Mouse (Mus musculus): ENCODE measurements around the gene Slc25a33. TPM values are rescaled to one million over a fixed set of nuclear protein-coding genes. Genes with fewer than 3 reads are reported as not detected.
"Not testable (repeated sequence)": the region's sequence is repeated elsewhere in the genome, so short reads cannot be mapped to it uniquely, and the experiment has no call there.

Slc25a33 gene
- polyA plus RNA-seq, 1 experiment from 2014 or later, result 53.2 TPM

GRCm38 (mm10) chr4:149773408-149774093, 526 bp downstream of the Slc25a33 start:
- WGBS (ENCODE audit: insufficient replicate concordance), result under 1% methylated on average over 51 of the region's 65 CpGs
- TF ChIP-seq EP300 (IDR thresholded peaks at IDR 0.05; ENCODE audit: low read depth), result no peak
- TF ChIP-seq CTCF (IDR thresholded peaks at IDR 0.05; ENCODE audit: low read depth), result no peak
- H3K4me2 ChIP-seq (ENCODE audit: low read depth, low read length), result peak overlapping the region; percentile 97
- H3K9ac ChIP-seq (replicated peaks), result peak overlapping the region; percentile 96
- H3K27me3 ChIP-seq (ENCODE audit: insufficient read depth, low read length), result no peaks in the 10 kb centered on the region
- H3K27ac ChIP-seq (ENCODE audit: low read depth), result peak overlapping the region; percentile 94
- no peaks in the 10 kb centered on the region for H3K9me3 ChIP-seq (ENCODE audit: low read length)
- no peaks in the 10 kb centered on the region for H3K36me3 ChIP-seq (replicated peaks; ENCODE audit: insufficient read depth, low read length)
- H3K4me1 ChIP-seq (ENCODE audit: insufficient read depth), result peaks cover 13% of the 10 kb centered on the region; the same call in 1 of the 2 replicates
- peak overlapping the region; percentile 77 for H3K4me3 ChIP-seq (ENCODE audit: low read depth, low read length)
- peak; percentile 60 for DNase-seq
- ATAC-seq, result peak; percentile 33

GRCm38 (mm10) chr4:149772394-149772793, 1.7 kb downstream of the Slc25a33 start:
- Histone ChIP-seq H3K36me3 (replicated peaks; ENCODE audit: insufficient read depth, low read length) (no peaks in the 10 kb centered on the region), H3K4me2 (ENCODE audit: low read depth, low read length) (peak overlapping the region; percentile 97), H3K4me3 (ENCODE audit: low read depth, low read length) (peak overlapping the region; percentile 77), H3K9ac (replicated peaks) (peak overlapping the region; percentile 96), H3K27me3 (ENCODE audit: insufficient read depth, low read length) (no peaks in the 10 kb centered on the region), H3K9me3 (ENCODE audit: low read length) (no peaks in the 10 kb centered on the region), H3K27ac (ENCODE audit: low read depth) (peak overlapping the region; percentile 94), H3K4me1 (ENCODE audit: insufficient read depth) (peaks cover 9% of the 10 kb centered on the region; the same call in 1 of the 2 replicates)
- DNase-seq, result no peak
- WGBS (ENCODE audit: insufficient replicate concordance), result 33% methylated on average over 2 of the region's 2 CpGs
- ATAC-seq, result no peak
- TF ChIP-seq CTCF (IDR thresholded peaks at IDR 0.05; ENCODE audit: low read depth), result peak; percentile 68
- TF ChIP-seq EP300 (IDR thresholded peaks at IDR 0.05; ENCODE audit: low read depth), result no peak

DNA sequence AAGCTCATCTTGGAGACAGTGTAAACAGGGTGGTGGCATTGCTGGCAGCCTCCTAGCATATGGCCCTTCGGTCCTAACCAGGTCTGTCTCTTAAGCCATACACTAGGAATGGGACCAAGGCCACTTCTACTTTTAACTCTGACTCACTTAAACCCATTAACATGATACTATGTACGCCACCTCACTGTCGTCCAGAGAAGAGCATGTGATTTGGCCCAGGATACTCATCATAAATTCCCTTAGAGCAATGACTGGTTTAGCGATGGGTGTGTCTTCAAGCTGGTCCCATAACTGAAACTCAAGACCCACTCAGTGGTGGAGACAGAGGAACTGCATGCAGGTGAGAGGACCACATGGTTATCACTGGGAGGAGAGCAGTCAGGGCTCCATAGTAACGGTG, 8.9 kb downstream of the Slc25a33 start:
- Histone ChIP-seq H3K9ac (replicated peaks) (no peak overlapping the region), H3K9me3 (ENCODE audit: low read length) (no peaks in the 10 kb centered on the region), H3K4me1 (ENCODE audit: insufficient read depth) (no peaks in the 10 kb centered on the region; the same call in 1 of the 2 replicates), H3K27ac (ENCODE audit: low read depth) (no peak overlapping the region), H3K4me3 (ENCODE audit: low read depth, low read length) (no peak overlapping the region), H3K4me2 (ENCODE audit: low read depth, low read length) (no peak overlapping the region), H3K36me3 (replicated peaks; ENCODE audit: insufficient read depth, low read length) (peaks cover 12% of the 10 kb centered on the region; the same call in 1 of the 2 replicates), H3K27me3 (ENCODE audit: insufficient read depth, low read length) (no peaks in the 10 kb centered on the region)
- DNase-seq (no peak), ATAC-seq (no peak)
- WGBS (ENCODE audit: insufficient replicate concordance), result 78% methylated on average over 5 of the region's 5 CpGs
- TF ChIP-seq CTCF (IDR thresholded peaks at IDR 0.05; ENCODE audit: low read depth), result no peak
- no peak for TF ChIP-seq EP300 (IDR thresholded peaks at IDR 0.05; ENCODE audit: low read depth)

DNA sequence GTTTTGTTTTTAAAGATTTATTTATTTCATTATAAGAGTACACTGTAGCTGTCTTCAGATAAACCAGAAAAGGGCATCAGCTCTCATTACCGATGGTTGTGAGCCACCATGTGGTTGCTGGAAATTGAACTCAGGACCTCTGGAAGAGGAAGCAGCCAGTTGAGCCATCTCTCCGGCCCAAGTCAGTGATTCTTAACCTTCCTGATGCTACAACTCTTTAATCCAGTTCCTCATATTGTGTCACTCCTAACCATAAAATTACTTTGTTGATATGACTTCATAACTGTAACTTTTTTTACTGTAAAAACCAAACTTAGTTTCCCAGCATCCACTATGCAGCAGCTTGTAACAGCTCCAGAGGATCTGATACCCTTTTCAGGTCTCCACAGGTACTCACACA, 10.7 kb downstream of the Slc25a33 start:
- H3K9me3 ChIP-seq (ENCODE audit: low read length), result no peaks in the 10 kb centered on the region

DNA sequence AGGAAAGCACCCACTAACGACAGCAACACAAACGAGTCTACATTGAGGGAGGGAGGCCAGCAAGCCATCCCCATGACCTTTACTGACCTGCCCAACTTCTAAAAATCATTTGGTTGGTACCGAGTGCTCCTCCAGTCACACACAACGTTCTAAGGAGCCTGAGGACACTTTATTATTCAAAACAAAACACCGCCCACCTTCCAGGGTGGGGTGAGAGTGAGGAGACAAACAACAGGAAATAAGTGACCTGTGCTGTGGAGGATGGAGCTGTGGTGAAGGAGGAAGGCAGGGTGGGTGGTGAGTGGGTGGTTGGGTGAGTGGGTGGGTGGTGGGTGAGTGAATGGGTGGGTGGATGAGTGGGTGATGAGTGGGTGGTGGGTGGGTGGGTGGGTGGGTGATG, 14.6 kb downstream of the Slc25a33 start:
- Histone ChIP-seq H3K27me3 (ENCODE audit: insufficient read depth, low read length) (no peaks in the 10 kb centered on the region), H3K27ac (ENCODE audit: low read depth) (no peak overlapping the region), H3K4me2 (ENCODE audit: low read depth, low read length) (no peak overlapping the region), H3K36me3 (replicated peaks; ENCODE audit: insufficient read depth, low read length) (peaks cover 23% of the 10 kb centered on the region; the same call in 1 of the 2 replicates), H3K9ac (replicated peaks) (no peak overlapping the region), H3K4me3 (ENCODE audit: low read depth, low read length) (no peak overlapping the region), H3K4me1 (ENCODE audit: insufficient read depth) (no peaks in the 10 kb centered on the region), H3K9me3 (ENCODE audit: low read length) (no peaks in the 10 kb centered on the region)
- no peak for ATAC-seq
- no peak for TF ChIP-seq EP300 (IDR thresholded peaks at IDR 0.05; ENCODE audit: low read depth)
- no peak for DNase-seq
- 60% methylated on average over 5 of the region's 5 CpGs for WGBS (ENCODE audit: insufficient replicate concordance)

More for the DNA sequence above, 10.7 kb downstream of the Slc25a33 start:
- H3K4me1 ChIP-seq (ENCODE audit: insufficient read depth), result no peaks in the 10 kb centered on the region
- no peak overlapping the region for H3K4me2 ChIP-seq (ENCODE audit: low read depth, low read length)
- no peak overlapping the region for H3K4me3 ChIP-seq (ENCODE audit: low read depth, low read length)
- TF ChIP-seq CTCF (IDR thresholded peaks at IDR 0.05; ENCODE audit: low read depth) (no peak), EP300 (IDR thresholded peaks at IDR 0.05; ENCODE audit: low read depth) (no peak)
- 53% methylated on average over 2 of the region's 2 CpGs for WGBS (ENCODE audit: insufficient replicate concordance)
- no peak overlapping the region for H3K27ac ChIP-seq (ENCODE audit: low read depth)
- no peak for DNase-seq
- H3K9ac ChIP-seq (replicated peaks), result no peak overlapping the region
- H3K27me3 ChIP-seq (ENCODE audit: insufficient read depth, low read length), result no peaks in the 10 kb centered on the region
- no peak for ATAC-seq
- H3K36me3 ChIP-seq (replicated peaks; ENCODE audit: insufficient read depth, low read length), result peaks cover 18% of the 10 kb centered on the region; the same call in 1 of the 2 replicates

- no peak for ATAC-seq
- peaks cover 29% of the 10 kb centered on the region; the same call in 1 of the 2 replicates for H3K36me3 ChIP-seq (replicated peaks; ENCODE audit: insufficient read depth, low read length)
- H3K9ac ChIP-seq (replicated peaks), result no peak overlapping the region
- H3K9me3 ChIP-seq (ENCODE audit: low read length), result no peaks in the 10 kb centered on the region
- H3K4me3 ChIP-seq (ENCODE audit: low read depth, low read length), result no peak overlapping the region
- H3K27ac ChIP-seq (ENCODE audit: low read depth), result no peak overlapping the region
- 76% methylated on average over 6 of the region's 6 CpGs for WGBS (ENCODE audit: insufficient replicate concordance)
- no peak overlapping the region for H3K4me2 ChIP-seq (ENCODE audit: low read depth, low read length)
- no peaks in the 10 kb centered on the region for H3K27me3 ChIP-seq (ENCODE audit: insufficient read depth, low read length)
- no peaks in the 10 kb centered on the region for H3K4me1 ChIP-seq (ENCODE audit: insufficient read depth)
- no peak for DNase-seq
- no peak for TF ChIP-seq EP300 (IDR thresholded peaks at IDR 0.05; ENCODE audit: low read depth)
- no peak for TF ChIP-seq CTCF (IDR thresholded peaks at IDR 0.05; ENCODE audit: low read depth)
Measured at GRCm38 (mm10) chr4:149758423-149758822, 15.7 kb downstream of the Slc25a33 start.

GRCm38 (mm10) chr4:149756546-149756945, 17.5 kb downstream of the Slc25a33 start:
- not testable (repeated sequence) for H3K4me1 ChIP-seq (ENCODE audit: insufficient read depth); DNase-seq; H3K4me3 ChIP-seq (ENCODE audit: low read depth, low read length); H3K9ac ChIP-seq (replicated peaks); H3K9me3 ChIP-seq (ENCODE audit: low read length); ATAC-seq; H3K27me3 ChIP-seq (ENCODE audit: insufficient read depth, low read length); H3K4me2 ChIP-seq (ENCODE audit: low read depth, low read length); H3K27ac ChIP-seq (ENCODE audit: low read depth)
- H3K36me3 ChIP-seq (replicated peaks; ENCODE audit: insufficient read depth, low read length), result peaks cover 33% of the 10 kb centered on the region
- 64% methylated on average over 7 of the region's 7 CpGs for WGBS (ENCODE audit: insufficient replicate concordance)
